Mouse (Mus musculus): Measurements from ENCODE around the gene Hap1.
"Not testable (repeated sequence)": the region's sequence is repeated elsewhere in the genome, so short reads cannot be mapped to it uniquely, and the experiment has no call there.

Hap1 gene

GRCm38 (mm10) chr11:100389931-100390445 is 34.1 kb upstream of the Hap1 start:
- no peak for DNase-seq (ENCODE audit: low read depth, low spot score)

- DNase-seq (ENCODE audit: low read depth, low spot score), result no peak
Observed at GRCm38 (mm10) chr11:100388588-100388987, 32.7 kb upstream of the Hap1 start.

GRCm38 (mm10) chr11:100387589-100388375 is 31.9 kb upstream of the Hap1 start:
- no peak for DNase-seq (ENCODE audit: low read depth, low spot score)

- no peak for DNase-seq (ENCODE audit: low read depth, low spot score)
Observed at GRCm38 (mm10) chr11:100387111-100387510, 31.2 kb upstream of the Hap1 start.

- DNase-seq (ENCODE audit: low read depth, low spot score), result no peak
Observed at GRCm38 (mm10) chr11:100386586-100386985, 30.7 kb upstream of the Hap1 start.

- no peak for DNase-seq (ENCODE audit: low read depth, low spot score)
Observed at GRCm38 (mm10) chr11:100385016-100385415, 29.1 kb upstream of the Hap1 start.

- no peak for DNase-seq (ENCODE audit: low read depth, low spot score)
Observed at GRCm38 (mm10) chr11:100382682-100383081, 26.8 kb upstream of the Hap1 start.

GRCm38 (mm10) chr11:100379311-100379710 is 23.4 kb upstream of the Hap1 start:
- DNase-seq (ENCODE audit: low read depth, low spot score), result no peak

GRCm38 (mm10) chr11:100378446-100378845 is 22.5 kb upstream of the Hap1 start:
- DNase-seq (ENCODE audit: low read depth, low spot score), result no peak

GRCm38 (mm10) chr11:100377989-100378388 is 22.1 kb upstream of the Hap1 start:
- DNase-seq (ENCODE audit: low read depth, low spot score), result no peak

GRCm38 (mm10) chr11:100376746-100377389 is 20.9 kb upstream of the Hap1 start:
- no peak for DNase-seq (ENCODE audit: low read depth, low spot score)

- DNase-seq (ENCODE audit: low read depth, low spot score), result no peak
Observed at GRCm38 (mm10) chr11:100376005-100376404, 20.1 kb upstream of the Hap1 start.

- no peak for DNase-seq (ENCODE audit: low read depth, low spot score)
Observed at GRCm38 (mm10) chr11:100375127-100375526, 19.2 kb upstream of the Hap1 start.

GRCm38 (mm10) chr11:100371981-100372558 is 16.1 kb upstream of the Hap1 start:
- no peak for DNase-seq (ENCODE audit: low read depth, low spot score)

GRCm38 (mm10) chr11:100369822-100370221 is 13.9 kb upstream of the Hap1 start:
- no peak for DNase-seq (ENCODE audit: low read depth, low spot score)

- no peak for DNase-seq (ENCODE audit: low read depth, low spot score)
Observed at GRCm38 (mm10) chr11:100369145-100369544, 13.2 kb upstream of the Hap1 start.

- no peak for DNase-seq (ENCODE audit: low read depth, low spot score)
Observed at GRCm38 (mm10) chr11:100362979-100363562, 7.1 kb upstream of the Hap1 start.

- peak; percentile 42 for DNase-seq (ENCODE audit: low read depth, low spot score)
Observed at GRCm38 (mm10) chr11:100362209-100362978, 6.5 kb upstream of the Hap1 start.

- not testable (repeated sequence) for DNase-seq (ENCODE audit: low read depth, low spot score)
Observed at GRCm38 (mm10) chr11:100361059-100361458, 5.1 kb upstream of the Hap1 start.

- DNase-seq (ENCODE audit: low read depth, low spot score), result no peak
Observed at GRCm38 (mm10) chr11:100360175-100360574, 4.2 kb upstream of the Hap1 start.

GRCm38 (mm10) chr11:100357408-100357807 is 1.5 kb upstream of the Hap1 start:
- no peak for DNase-seq (ENCODE audit: low read depth, low spot score)

Measured in c-Kit-negative CD71-positive TER-119-positive erythroid progenitor cells, embryonic 14.5 days (primary cell).